Mouse (Mus musculus) limb, embryonic 13.5 days (tissue): ENCODE measurements around the gene Atrnl1. TPM values are rescaled to one million over a fixed set of nuclear protein-coding genes. Genes with fewer than 3 reads are reported as not detected.

Source experiments
- ATAC-seq: fragments of 200-750 bp; cut with Nextera tagmentation; 2 replicates; pipeline ENCODE4 v1.8.0; 2017; ENCODE audit warnings: low read depth, moderate number of reproducible peaks, moderate TSS enrichment; ENCODE audit not compliant: low FRiP score
- H3K27ac ChIP-seq: fragments of 300-500 bp; sonication (generic); 2 replicates; pipeline ENCODE4 v1.5.1; 2015; ENCODE audit warnings: inconsistent platforms, mild to moderate bottlenecking, moderate library complexity
- H3K27me3 ChIP-seq: fragments of 300-500 bp; sonication (generic); 2 replicates; pipeline ENCODE4 v1.6.1; 2015; ENCODE audit warnings: mild to moderate bottlenecking, inconsistent platforms
- H3K36me3 ChIP-seq: fragments of 300-500 bp; sonication (generic); 2 replicates; pipeline ENCODE4 v1.6.1; 2015; ENCODE audit warnings: inconsistent platforms, mild to moderate bottlenecking, moderate library complexity
- H3K4me1 ChIP-seq: fragments of 300-500 bp; sonication (generic); 2 replicates; pipeline ENCODE4 v1.6.1; 2015; ENCODE audit warnings: inconsistent platforms
- H3K4me2 ChIP-seq: fragments of 300-500 bp; sonication (generic); replicated peaks from 2 replicates; pipeline ENCODE4 v1.6.1; 2015; ENCODE audit warnings: inconsistent platforms, mild to moderate bottlenecking, moderate library complexity
- H3K4me3 ChIP-seq: fragments of 300-500 bp; sonication (generic); 2 replicates; pipeline ENCODE4 v1.5.1; 2015; ENCODE audit warnings: moderate library complexity, mild to moderate bottlenecking, inconsistent platforms
- H3K9ac ChIP-seq: fragments of 300-500 bp; sonication (generic); 2 replicates; pipeline ENCODE4 v1.6.1; 2015; ENCODE audit warnings: mild to moderate bottlenecking, inconsistent platforms
- H3K9me3 ChIP-seq: fragments of 300-500 bp; sonication (generic); 2 replicates; pipeline ENCODE4 v1.6.1; 2016; ENCODE audit warnings: inconsistent platforms
- WGBS: fragments of 180-500 bp; shearing (Covaris S2); methylation state at CpG from one replicate; pipeline ENCODE4 v1.1.7; 2015; 5-methylcytosine and 5-hydroxymethylcytosine counted together
- polyA plus RNA-seq: library from polyadenylated mRNA; unstranded; fragments of >200 nt; fragmentation: Nextera tagmentation; extraction: Ambion mirVana; gene quantifications from 2 replicates; pipeline ENCODE4 v1.2.1, GENCODE M21; 2015

Gene Atrnl1
- polyA plus RNA-seq, 1 experiment from 2014 or later: 7.1 TPM

DNA sequence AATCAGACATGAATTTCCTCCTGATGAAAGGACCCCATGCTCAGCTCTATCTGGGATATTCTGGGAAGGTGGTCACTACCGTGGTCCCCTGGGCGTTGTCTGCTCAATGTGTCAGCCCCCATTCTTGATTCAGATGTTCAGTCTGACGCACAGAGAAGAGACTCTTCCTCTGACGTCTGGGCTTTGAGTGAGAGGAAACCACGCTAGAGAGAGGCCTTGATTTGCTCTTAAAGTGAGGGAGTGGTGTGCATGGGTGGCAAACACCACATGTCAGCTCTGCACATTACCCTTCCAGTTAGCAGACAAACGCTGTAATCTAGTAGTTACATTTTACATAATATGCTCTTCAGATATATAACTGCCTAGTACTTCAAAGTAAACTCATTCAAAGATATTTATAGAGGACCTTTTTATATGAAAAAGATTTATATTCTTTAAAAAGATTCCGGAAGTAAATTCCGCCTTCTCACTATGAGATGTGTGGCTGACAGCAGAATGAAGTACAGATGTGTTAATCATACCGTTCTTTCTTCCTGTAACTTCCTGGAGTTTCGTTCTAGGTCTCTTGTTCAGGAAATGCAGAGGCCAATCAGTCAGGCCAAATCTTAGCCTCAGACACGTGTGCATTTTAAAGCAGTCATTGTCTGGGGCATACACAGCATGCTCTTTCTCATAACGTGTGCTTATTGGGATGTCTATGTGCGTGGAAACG is 192.1 kb downstream of the Atrnl1 start:
- no peak for ATAC-seq
- H3K9me3 ChIP-seq: no peaks in the 10 kb centered on the region
- H3K27me3 ChIP-seq: no peaks in the 10 kb centered on the region
- no peak overlapping the region for H3K4me2 ChIP-seq
- no peak overlapping the region for H3K9ac ChIP-seq
- no peaks in the 10 kb centered on the region for H3K36me3 ChIP-seq
- no peak overlapping the region for H3K4me3 ChIP-seq
- H3K27ac ChIP-seq: no peak overlapping the region
- WGBS: 59% methylated on average over 14 of the region's 14 CpGs
- peaks cover 9% of the 10 kb centered on the region for H3K4me1 ChIP-seq

DNA sequence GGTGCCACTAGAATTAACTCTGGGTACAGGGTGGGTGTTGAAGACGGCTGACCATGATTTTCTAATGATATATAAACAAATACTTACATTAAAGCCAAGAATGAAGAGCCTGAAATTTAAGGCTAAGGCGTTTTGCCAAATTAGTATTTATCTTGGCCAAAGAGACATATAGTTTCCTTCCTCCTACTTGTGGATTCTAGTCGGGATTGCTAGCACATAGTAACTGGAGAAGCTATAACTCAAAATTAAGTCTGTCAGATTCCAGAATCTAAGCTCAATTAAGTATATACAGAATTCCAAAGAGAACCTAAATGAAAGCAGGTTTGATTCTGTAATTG is 192.6 kb downstream of the Atrnl1 start:
- Histone ChIP-seq H3K27me3 (no peaks in the 10 kb centered on the region), H3K4me3 (no peak overlapping the region), H3K9ac (no peak overlapping the region), H3K4me2 (no peak overlapping the region), H3K4me1 (peaks cover 12% of the 10 kb centered on the region), H3K9me3 (no peaks in the 10 kb centered on the region), H3K36me3 (no peaks in the 10 kb centered on the region), H3K27ac (no peak overlapping the region)
- 58% methylated on average over 3 of the region's 3 CpGs for WGBS
- ATAC-seq: no peak

GRCm38 (mm10) chr19:57808363-57808762 is 197.5 kb downstream of the Atrnl1 start:
- 61% methylated on average over 2 of the region's 2 CpGs for WGBS
- Histone ChIP-seq H3K9ac (no peak overlapping the region), H3K27me3 (no peaks in the 10 kb centered on the region), H3K4me1 (0 out of 2 replicates have a peak, but pooled peaks cover 2% of the 10 kb centered on the region), H3K4me3 (no peak overlapping the region), H3K9me3 (no peaks in the 10 kb centered on the region), H3K36me3 (no peaks in the 10 kb centered on the region; the same call in 1 of the 2 replicates), H3K27ac (no peak overlapping the region), H3K4me2 (no peak overlapping the region)
- no peak for ATAC-seq

GRCm38 (mm10) chr19:57814291-57814690 is 203.5 kb downstream of the Atrnl1 start:
- Histone ChIP-seq H3K9ac (no peak overlapping the region), H3K36me3 (no peaks in the 10 kb centered on the region; the same call in 1 of the 2 replicates), H3K9me3 (no peaks in the 10 kb centered on the region), H3K27ac (no peak overlapping the region), H3K27me3 (no peaks in the 10 kb centered on the region), H3K4me2 (no peak overlapping the region), H3K4me1 (no peaks in the 10 kb centered on the region), H3K4me3 (no peak overlapping the region)
- ATAC-seq: no peak
- 88% methylated on average over 6 of the region's 6 CpGs for WGBS

- 83% methylated on average over 17 of the region's 17 CpGs for WGBS
- Histone ChIP-seq H3K36me3 (no peaks in the 10 kb centered on the region; the same call in 1 of the 2 replicates), H3K27me3 (no peaks in the 10 kb centered on the region), H3K27ac (no peak overlapping the region), H3K9ac (no peak overlapping the region), H3K4me1 (no peaks in the 10 kb centered on the region), H3K4me3 (no peak overlapping the region), H3K4me2 (no peak overlapping the region), H3K9me3 (no peaks in the 10 kb centered on the region)
- ATAC-seq: no peak
Observed at GRCm38 (mm10) chr19:57816221-57816996, 205.6 kb downstream of the Atrnl1 start.

GRCm38 (mm10) chr19:57817736-57818135 is 206.9 kb downstream of the Atrnl1 start:
- Histone ChIP-seq H3K9me3 (no peaks in the 10 kb centered on the region), H3K27ac (no peak overlapping the region), H3K4me2 (no peak overlapping the region), H3K4me1 (no peaks in the 10 kb centered on the region), H3K4me3 (no peak overlapping the region), H3K27me3 (no peaks in the 10 kb centered on the region), H3K36me3 (no peaks in the 10 kb centered on the region), H3K9ac (no peak overlapping the region)
- WGBS: 45% methylated on average over 11 of the region's 11 CpGs
- no peak for ATAC-seq

DNA sequence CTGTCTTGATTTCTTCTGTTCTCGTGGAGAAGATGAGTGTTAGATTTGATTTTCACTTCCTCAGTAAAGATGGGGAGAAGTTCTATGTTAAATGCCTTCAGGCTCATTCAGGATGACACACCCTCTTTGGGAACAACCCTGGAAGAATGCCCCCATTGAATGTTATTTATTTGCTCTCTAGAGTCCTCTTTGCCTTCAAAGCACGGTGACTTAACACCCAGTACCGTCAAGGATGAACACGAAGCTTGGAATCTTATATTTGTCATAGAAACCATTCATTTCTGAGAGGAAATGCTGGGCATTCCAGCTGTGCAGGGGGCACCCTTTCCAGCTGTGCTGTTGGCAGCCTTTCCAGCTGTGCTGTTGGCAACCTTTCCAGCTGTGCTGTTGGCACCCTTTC is 212.6 kb downstream of the Atrnl1 start:
- Histone ChIP-seq H3K27me3 (no peaks in the 10 kb centered on the region), H3K9ac (no peak overlapping the region), H3K4me3 (no peak overlapping the region), H3K27ac (no peak overlapping the region), H3K36me3 (peaks cover 3% of the 10 kb centered on the region; the same call in 1 of the 2 replicates), H3K9me3 (0 out of 2 replicates have a peak, but pooled peaks cover 3% of the 10 kb centered on the region), H3K4me1 (no peaks in the 10 kb centered on the region), H3K4me2 (no peak overlapping the region)
- no peak for ATAC-seq
- WGBS: 86% methylated on average over 4 of the region's 4 CpGs

DNA sequence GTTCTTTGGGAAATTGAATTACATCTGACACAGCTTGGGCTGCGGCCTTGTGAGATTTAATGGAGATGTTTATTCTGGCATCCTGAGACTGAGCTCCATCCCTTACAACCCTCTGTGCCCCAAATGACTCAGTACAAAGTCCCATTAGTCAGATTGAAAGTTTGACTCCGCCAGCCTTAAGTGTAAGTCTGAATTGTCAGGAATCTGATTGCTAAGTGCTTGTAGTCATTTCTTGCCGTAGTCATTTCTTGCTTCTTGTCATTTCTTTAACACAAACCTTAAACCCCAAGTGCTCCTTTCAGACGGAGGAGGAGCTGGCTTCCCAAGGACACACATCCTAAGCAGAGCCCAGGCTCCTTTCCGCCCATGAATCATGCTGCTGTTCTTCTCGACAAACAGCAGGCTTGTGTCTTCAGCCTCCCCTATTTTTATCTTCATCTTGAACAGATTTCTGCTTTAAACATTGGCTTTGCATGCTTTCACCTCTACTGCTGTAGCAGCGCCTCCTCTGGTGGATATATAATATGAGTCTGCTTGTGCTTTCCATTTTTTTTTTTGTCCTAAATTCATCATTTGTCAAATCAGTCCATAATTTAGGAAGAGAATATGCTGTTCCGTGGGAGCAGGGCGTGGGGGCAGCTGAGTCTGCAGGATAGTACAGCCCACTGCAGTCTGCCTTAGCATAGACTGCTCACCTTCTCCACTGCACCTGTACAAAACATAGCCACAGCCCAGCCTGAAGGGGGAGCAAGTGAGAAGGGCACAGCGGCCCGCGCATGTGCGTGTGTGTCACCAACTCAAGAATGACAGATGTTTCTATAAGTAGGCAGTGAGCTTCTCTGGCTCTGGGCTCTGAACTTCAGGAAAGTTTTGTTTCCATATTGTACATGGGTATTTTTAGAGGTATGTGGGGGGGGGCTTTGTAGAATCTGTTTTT is 214.7 kb downstream of the Atrnl1 start:
- peaks cover 3% of the 10 kb centered on the region; the same call in 1 of the 2 replicates for H3K36me3 ChIP-seq
- H3K27ac ChIP-seq: no peak overlapping the region
- no peaks in the 10 kb centered on the region for H3K4me1 ChIP-seq
- ATAC-seq: no peak
- 0 out of 2 replicates have a peak, but pooled peaks cover 3% of the 10 kb centered on the region for H3K9me3 ChIP-seq
- no peak overlapping the region for H3K9ac ChIP-seq
- 91% methylated on average over 13 of the region's 13 CpGs for WGBS
- H3K27me3 ChIP-seq: no peaks in the 10 kb centered on the region
- no peak overlapping the region for H3K4me3 ChIP-seq
- no peak overlapping the region for H3K4me2 ChIP-seq

GRCm38 (mm10) chr19:57833083-57833482 is 222.2 kb downstream of the Atrnl1 start:
- Histone ChIP-seq H3K4me3 (no peak overlapping the region), H3K9ac (no peak overlapping the region), H3K27me3 (no peaks in the 10 kb centered on the region), H3K9me3 (no peaks in the 10 kb centered on the region), H3K36me3 (peaks cover 3% of the 10 kb centered on the region; the same call in 1 of the 2 replicates), H3K4me2 (no peak overlapping the region), H3K27ac (no peak overlapping the region), H3K4me1 (no peaks in the 10 kb centered on the region)
- no peak for ATAC-seq
- WGBS: 90% methylated on average over 7 of the region's 7 CpGs

DNA sequence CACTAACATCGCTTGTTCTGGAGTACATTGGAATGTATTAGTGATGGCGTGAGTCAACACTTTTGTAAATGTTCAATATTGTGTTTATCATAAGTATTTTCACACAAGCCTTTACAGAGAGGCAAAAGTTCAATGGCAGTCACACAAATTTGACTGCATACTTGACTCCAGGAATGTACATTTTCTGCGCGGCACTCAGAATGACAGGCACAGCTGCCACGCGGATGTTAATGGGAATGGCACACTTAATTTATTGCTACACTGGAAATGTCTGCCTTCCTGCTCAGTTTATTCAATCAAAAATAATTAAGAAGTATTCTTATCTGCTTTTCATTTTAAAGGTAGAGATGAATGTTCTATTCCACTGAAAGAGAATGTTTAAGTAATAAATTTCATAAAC is 227.0 kb downstream of the Atrnl1 start:
- Histone ChIP-seq H3K4me3 (no peak overlapping the region), H3K27me3 (no peaks in the 10 kb centered on the region), H3K4me2 (no peak overlapping the region), H3K4me1 (no peaks in the 10 kb centered on the region), H3K27ac (no peak overlapping the region), H3K36me3 (peaks cover under 1% of the 10 kb centered on the region; the same call in 1 of the 2 replicates), H3K9ac (no peak overlapping the region), H3K9me3 (no peaks in the 10 kb centered on the region)
- WGBS: 72% methylated on average over 6 of the region's 6 CpGs
- no peak for ATAC-seq

DNA sequence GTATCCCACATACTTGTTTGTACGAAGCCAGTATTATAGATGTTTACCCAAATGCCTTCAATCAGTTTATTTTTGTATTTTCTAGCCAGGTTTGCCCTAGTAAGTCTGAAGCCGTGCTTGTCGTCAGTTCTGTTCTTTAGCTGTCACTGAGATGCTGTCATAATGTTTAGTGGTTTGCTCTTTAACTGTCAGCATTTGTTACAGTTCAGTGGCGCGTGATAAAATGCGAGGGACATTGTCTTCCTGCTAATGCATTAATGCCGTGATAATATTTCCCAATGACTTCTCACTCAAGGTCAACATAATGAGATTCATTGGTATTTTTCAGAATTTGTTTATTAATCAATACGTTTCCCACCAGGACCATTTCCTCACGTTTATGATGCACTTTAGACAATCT is 227.7 kb downstream of the Atrnl1 start:
- no peak overlapping the region for H3K4me2 ChIP-seq
- H3K9ac ChIP-seq: no peak overlapping the region
- peaks cover 6% of the 10 kb centered on the region for H3K36me3 ChIP-seq
- no peaks in the 10 kb centered on the region for H3K27me3 ChIP-seq
- peaks cover 4% of the 10 kb centered on the region; the same call in 1 of the 2 replicates for H3K9me3 ChIP-seq
- H3K4me1 ChIP-seq: no peaks in the 10 kb centered on the region
- WGBS: 92% methylated on average over 9 of the region's 9 CpGs
- no peak for ATAC-seq
- H3K4me3 ChIP-seq: no peak overlapping the region
- no peak overlapping the region for H3K27ac ChIP-seq

DNA sequence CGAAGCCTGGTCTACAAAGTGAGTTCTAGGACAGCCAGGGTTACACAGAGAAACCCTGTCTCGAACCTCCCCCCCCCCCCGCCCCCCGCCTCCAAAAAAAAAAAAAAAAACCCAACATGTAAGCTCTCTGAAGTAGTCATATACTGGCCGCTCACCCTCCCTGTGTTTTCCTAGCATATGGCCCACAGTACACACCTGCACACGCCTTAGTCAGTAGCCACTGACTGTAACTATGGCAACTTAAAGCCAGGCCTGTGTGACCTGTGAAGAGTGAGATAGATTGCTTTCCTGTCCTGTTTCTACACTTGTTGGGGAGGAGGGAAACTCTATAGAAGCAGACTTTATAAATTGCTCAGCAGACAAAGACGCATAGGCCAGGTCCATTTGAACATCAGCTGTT is 239.1 kb downstream of the Atrnl1 start:
- no peak for ATAC-seq
- Histone ChIP-seq H3K9me3 (peaks cover 6% of the 10 kb centered on the region), H3K4me2 (no peak overlapping the region), H3K4me1 (peaks cover 14% of the 10 kb centered on the region), H3K36me3 (peaks cover 3% of the 10 kb centered on the region; the same call in 1 of the 2 replicates), H3K9ac (no peak overlapping the region), H3K4me3 (no peak overlapping the region), H3K27me3 (no peaks in the 10 kb centered on the region), H3K27ac (no peak overlapping the region)
- 63% methylated on average over 6 of the region's 7 CpGs for WGBS
